Mouse (Mus musculus): ENCODE results near the gene Pappa. TPM values are rescaled to one million over a fixed set of nuclear protein-coding genes. Genes with fewer than 3 reads are reported as not detected.

The Pappa gene
- total and polyA plus RNA-seq, 3 experiments, result not detected

DNA sequence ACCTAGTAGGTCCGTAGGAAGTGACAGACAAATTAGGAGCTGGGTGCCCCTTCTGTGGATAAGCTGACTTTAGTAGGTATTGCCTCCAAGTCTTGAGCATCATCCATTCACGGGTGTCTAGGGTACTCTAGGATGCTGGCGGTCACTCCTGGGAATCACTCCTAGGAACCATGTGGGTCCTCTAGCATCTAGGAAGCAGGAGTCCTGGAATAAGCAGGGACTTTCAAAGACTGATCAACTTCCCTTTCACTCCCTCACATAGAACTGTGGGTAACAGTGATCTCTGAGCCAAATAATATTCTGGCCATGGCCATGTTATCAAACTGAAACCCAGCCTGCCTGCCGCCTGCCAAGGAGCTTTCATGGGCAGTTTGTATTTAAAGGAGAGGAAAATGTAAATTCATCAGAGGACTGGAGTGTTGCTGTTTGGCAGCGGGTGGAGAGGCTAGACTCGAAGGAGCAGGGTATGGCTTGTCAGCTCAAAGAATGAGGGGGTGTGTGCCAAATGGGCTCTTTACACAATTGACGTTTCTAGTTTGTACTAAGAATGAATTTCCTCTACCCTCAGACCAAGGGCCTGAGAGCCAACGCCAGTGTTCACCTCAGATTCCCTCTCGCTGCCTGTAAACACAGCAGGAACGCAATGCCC, 194.0 kb downstream of the Pappa start:
- Histone ChIP-seq H3K36me3 (ENCODE audit: control insufficient read depth in 1 of 2, insufficient read depth in 2 of 2, low read length in 2 of 2) (no peaks in the 10 kb centered on the region), H3K27ac (ENCODE audit: control insufficient read depth, low read depth, low read length) (no peak overlapping the region), H3K4me1 (ENCODE audit: control insufficient read depth in 1 of 2, insufficient read depth in 2 of 2, low read length in 2 of 2) (no peaks in the 10 kb centered on the region), H3K4me3 (ENCODE audit: control insufficient read depth in 1 of 2, insufficient read depth in 1 of 2, low read depth in 2 of 2, low read length in 2 of 2) (no peak overlapping the region), H3K9me3 (replicated peaks; ENCODE audit: insufficient read depth, low read length) (no peaks in the 10 kb centered on the region), H3K27me3 (ENCODE audit: control insufficient read depth in 1 of 2, insufficient read depth in 2 of 2, low read length in 2 of 2) (no peaks in the 10 kb centered on the region), H3K9ac (ENCODE audit: control insufficient read depth, low read depth, low read length, poor library complexity, severe bottlenecking) (no peak overlapping the region), H3K79me2 (ENCODE audit: control insufficient read depth, insufficient read depth, low read length, poor library complexity) (no peaks in the 10 kb centered on the region)
- TF ChIP-seq RCOR1 (IDR thresholded peaks at IDR 0.05; ENCODE audit: low read depth, low read length), result no peak
- no peak for TF ChIP-seq SMC3 (IDR thresholded peaks at IDR 0.05; ENCODE audit: low read depth, low read length)
- TF ChIP-seq USF1 (IDR thresholded peaks at IDR 0.05; ENCODE audit: low read depth, low read length), result no peak
- TF ChIP-seq ZMIZ1 (IDR thresholded peaks at IDR 0.05; ENCODE audit: low read depth, low read length), result no peak
- no peak for TF ChIP-seq MYB (IDR thresholded peaks at IDR 0.05; ENCODE audit: low read depth, low read length)
- no peak for TF ChIP-seq POLR2AphosphoS2 (IDR thresholded peaks at IDR 0.05; ENCODE audit: low read length)
- TF ChIP-seq CHD1 (IDR thresholded peaks at IDR 0.05; ENCODE audit: low read depth, low read length), result no peak
- TF ChIP-seq GABPA (IDR thresholded peaks at IDR 0.05; ENCODE audit: low read depth, low read length), result no peak
- TF ChIP-seq GATA1 (IDR thresholded peaks at IDR 0.05; ENCODE audit: low read depth, low read length), result no peak
- no peak for TF ChIP-seq KAT2A (conservative IDR thresholded peaks at IDR 0.05; ENCODE audit: low read depth, low read length)
- no peak for TF ChIP-seq MAFK (IDR thresholded peaks at IDR 0.05; ENCODE audit: borderline replicate concordance, low read depth, low read length)
- no peak for TF ChIP-seq E2F4 (IDR thresholded peaks at IDR 0.05; ENCODE audit: borderline replicate concordance, low read depth, low read length)
- no peak for TF ChIP-seq CTCF (IDR thresholded peaks at IDR 0.05 in 2 of 3, conservative IDR thresholded peaks at IDR 0.05 in 1 of 3; ENCODE audit: control insufficient read depth in 1 of 3, insufficient read depth in 1 of 3, low read depth in 2 of 3, low read length in 3 of 3, poor library complexity in 1 of 3, severe bottlenecking in 1 of 3)
- TF ChIP-seq TCF12 (IDR thresholded peaks at IDR 0.05; ENCODE audit: low read depth, low read length), result no peak
- TF ChIP-seq BHLHE40 (IDR thresholded peaks at IDR 0.05; ENCODE audit: borderline replicate concordance, low read depth, low read length), result no peak
- TF ChIP-seq ELF1 (IDR thresholded peaks at IDR 0.05; ENCODE audit: low read depth, low read length), result no peak
- TF ChIP-seq MXI1 (IDR thresholded peaks at IDR 0.05; ENCODE audit: low read depth, low read length), result no peak
- TF ChIP-seq JUND (IDR thresholded peaks at IDR 0.05; ENCODE audit: low read depth, low read length), result no peak
- no peak for TF ChIP-seq EP300 (IDR thresholded peaks at IDR 0.05; ENCODE audit: low read depth in 1 of 2, low read length in 2 of 2)
- no peak for TF ChIP-seq UBTF (IDR thresholded peaks at IDR 0.05; ENCODE audit: borderline replicate concordance, insufficient read depth, low read depth, low read length)
- no peak for DNase-seq (ENCODE audit: low read depth, low spot score)

DNA sequence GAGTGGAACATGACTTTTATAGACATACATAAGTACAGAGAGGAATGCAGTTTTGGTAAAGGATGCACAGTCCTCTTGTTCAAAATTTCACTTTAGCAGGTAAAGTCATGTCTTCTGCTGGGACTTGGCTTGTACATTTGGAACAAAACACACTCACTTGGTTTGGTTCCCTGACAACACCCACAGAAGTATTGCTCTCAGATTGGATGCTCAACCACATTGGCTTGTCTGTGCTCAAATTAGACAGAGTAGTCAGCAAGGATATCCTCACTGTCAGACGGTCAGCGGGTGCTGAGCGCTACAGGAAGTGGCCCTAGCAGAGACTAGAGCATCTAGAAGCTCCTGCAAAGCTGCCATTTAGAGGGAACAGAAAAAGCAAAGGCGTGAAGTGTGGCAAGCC, 197.4 kb downstream of the Pappa start:
- no peaks in the 10 kb centered on the region for H3K9me3 ChIP-seq (replicated peaks; ENCODE audit: insufficient read depth, low read length)
- no peak overlapping the region for H3K27ac ChIP-seq (ENCODE audit: control insufficient read depth, low read depth, low read length)
- no peak for TF ChIP-seq MEF2A (IDR thresholded peaks at IDR 0.05; ENCODE audit: extremely low read depth, insufficient replicate concordance, low read depth, low read length, poor library complexity, severe bottlenecking)
- no peak for TF ChIP-seq UBTF (IDR thresholded peaks at IDR 0.05; ENCODE audit: borderline replicate concordance, insufficient read depth, low read depth, low read length)
- TF ChIP-seq POLR2AphosphoS2 (IDR thresholded peaks at IDR 0.05; ENCODE audit: low read length), result no peak
- no peak for TF ChIP-seq ZC3H11A (IDR thresholded peaks at IDR 0.05; ENCODE audit: low read depth, low read length)
- TF ChIP-seq USF1 (IDR thresholded peaks at IDR 0.05; ENCODE audit: low read depth, low read length), result no peak
- TF ChIP-seq TAL1 (IDR thresholded peaks at IDR 0.05; ENCODE audit: low read length), result no peak
- no peak for TF ChIP-seq TCF12 (IDR thresholded peaks at IDR 0.05; ENCODE audit: low read depth, low read length)
- no peak for TF ChIP-seq NELFE (IDR thresholded peaks at IDR 0.05; ENCODE audit: low read depth, low read length)
- TF ChIP-seq ETS1 (IDR thresholded peaks at IDR 0.05; ENCODE audit: low read depth, low read length), result no peak
- no peak for TF ChIP-seq ZKSCAN1 (IDR thresholded peaks at IDR 0.05; ENCODE audit: low read depth, low read length)
- no peak for TF ChIP-seq KAT2A (conservative IDR thresholded peaks at IDR 0.05; ENCODE audit: low read depth, low read length)
- TF ChIP-seq POLR2A (IDR thresholded peaks at IDR 0.05; ENCODE audit: control insufficient read depth in 1 of 2, insufficient read depth in 1 of 2, low read depth in 1 of 2, low read length in 2 of 2, poor library complexity in 1 of 2), result no peak
- TF ChIP-seq NRF1 (IDR thresholded peaks at IDR 0.05; ENCODE audit: insufficient read depth, low read depth, low read length, poor library complexity, severe bottlenecking), result no peak
- no peak for TF ChIP-seq ELF1 (IDR thresholded peaks at IDR 0.05; ENCODE audit: low read depth, low read length)
- H3K79me2 ChIP-seq (ENCODE audit: control insufficient read depth, insufficient read depth, low read length, poor library complexity), result no peaks in the 10 kb centered on the region
- no peak overlapping the region for H3K9ac ChIP-seq (ENCODE audit: control insufficient read depth, low read depth, low read length, poor library complexity, severe bottlenecking)
- DNase-seq (ENCODE audit: low read depth, low spot score), result no peak
- no peaks in the 10 kb centered on the region for H3K4me1 ChIP-seq (ENCODE audit: control insufficient read depth in 1 of 2, insufficient read depth in 2 of 2, low read length in 2 of 2)
- no peak overlapping the region for H3K4me3 ChIP-seq (ENCODE audit: control insufficient read depth in 1 of 2, insufficient read depth in 1 of 2, low read depth in 2 of 2, low read length in 2 of 2)
- no peaks in the 10 kb centered on the region for H3K27me3 ChIP-seq (ENCODE audit: control insufficient read depth in 1 of 2, insufficient read depth in 2 of 2, low read length in 2 of 2)
- H3K36me3 ChIP-seq (ENCODE audit: control insufficient read depth in 1 of 2, insufficient read depth in 2 of 2, low read length in 2 of 2), result no peaks in the 10 kb centered on the region
